Comparison of ENCODE assay signal across 8 mouse cellular contexts in the genomic region with DNA sequence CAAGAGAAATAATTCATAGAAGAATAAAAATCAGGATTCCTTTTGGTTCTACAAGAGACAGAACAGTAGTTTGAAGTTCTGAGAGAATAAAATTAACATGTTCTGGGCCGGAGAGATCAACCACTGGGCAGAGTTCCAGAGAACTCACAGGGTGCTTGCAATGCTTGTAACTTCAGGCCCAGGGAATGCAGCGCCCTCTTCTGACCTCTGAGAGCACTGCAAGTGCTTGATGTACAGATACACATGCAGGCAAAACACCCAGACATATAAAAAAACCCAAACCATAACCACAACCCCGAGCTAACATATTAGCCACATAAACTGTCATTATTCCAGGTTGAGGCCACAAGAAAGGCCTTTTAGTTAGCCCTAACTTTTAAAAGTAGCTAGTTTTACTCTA. TPM values are rescaled to one million over a fixed set of nuclear protein-coding genes. Genes with fewer than 3 reads are reported as not detected.
A peak's percentile ranks its signal among the peaks of the same experiment; 100 is the strongest.
DNase-seq lines count a peak whose midpoint lies in the region; ATAC-seq lines count a peak whose summit lies in the region.

No protein-coding gene starts in this region.

- DNase-seq in cerebellum, postnatal 14 days = peak; percentile 7 to 32
- DNase-seq in cerebellum, adult 8-10 months = no peak
- peak; percentile 6 for DNase-seq in retina, postnatal 1 day
- no peak for DNase-seq in retina, embryonic 14.5 days (ENCODE audit: low spot score)
- DNase-seq in natural killer cell, adult 2 months (ENCODE audit: low spot score in 2 of 2) = peak; percentile 8 to 21
- DNase-seq in spleen, postnatal 36 days (ENCODE audit: low spot score in 2 of 2) = no peak
- no peak for DNase-seq in gastrocnemius, postnatal 10 days

- peak; percentile 72 to 83; a peak in 3 of 4 replicates for ATAC-seq in hematopoietic stem cell, adult 5-6 weeks (replicated peaks in 1 of 2; ENCODE audit: insufficient read depth in 1 of 2, low FRiP score in 2 of 2, low TSS enrichment in 1 of 2, low read depth in 1 of 2, poor library complexity in 2 of 2, severe bottlenecking in 2 of 2)

RNA-seq across cellular contexts. Expression of a gene that starts 19.8 kb away (rescaled TPM):
- total RNA-seq in hematopoietic stem cell, adult 5-6 weeks (2017) = not detected in 2 replicates
- not detected for total RNA-seq in gastrocnemius, postnatal 10 days (2021)

RNA-seq across cellular contexts. Expression of a gene that starts 26.8 kb away (rescaled TPM):
- not detected in 2 replicates for total RNA-seq in hematopoietic stem cell, adult 5-6 weeks (2017)
- total RNA-seq in gastrocnemius, postnatal 10 days (2021) = under 1 TPM; 0.33 to 0.65 TPM

Comparison
In these comparisons a context has a peak if more than half of its experiments do, and no peak if none do; other contexts are left out.
1. DNase-seq: peak in cerebellum, postnatal 14 days (2 of 2), retina, postnatal 1 day (single experiment) and natural killer cell, adult 2 months (2 of 2); none in cerebellum, adult 8-10 months (single experiment), retina, embryonic 14.5 days (single experiment), spleen, postnatal 36 days (0 of 2) and gastrocnemius, postnatal 10 days (single experiment).